Mouse (Mus musculus): ENCODE measurements around the gene Timeless. TPM values are rescaled to one million over a fixed set of nuclear protein-coding genes. Genes with fewer than 3 reads are reported as not detected.
A peak's percentile ranks its signal among the peaks of the same experiment; 100 is the strongest.
"Not testable (repeated sequence)": the region's sequence is repeated elsewhere in the genome, so short reads cannot be mapped to it uniquely, and the experiment has no call there.

Timeless gene
- polyA plus RNA-seq, 1 experiment from 2014 or later: 9.6 TPM

GRCm38 (mm10) chr10:128208326-128208725 is 23.5 kb upstream of the Timeless start:
- peaks cover 4% of the 10 kb centered on the region; the same call in 1 of the 2 replicates for H3K79me2 ChIP-seq (ENCODE audit: inconsistent target)
- no peak overlapping the region for H3K27ac ChIP-seq
- H3K4me3 ChIP-seq (ENCODE audit: inconsistent target): no peak overlapping the region
- 93% methylated on average over 8 of the region's 10 CpGs for WGBS (ENCODE audit: missing documents)
- no peaks in the 10 kb centered on the region for H3K36me3 ChIP-seq (ENCODE audit: inconsistent target)

GRCm38 (mm10) chr10:128209311-128210009 is 22.4 kb upstream of the Timeless start:
- WGBS (ENCODE audit: missing documents): 88% methylated on average over 11 of the region's 11 CpGs
- H3K79me2 ChIP-seq (ENCODE audit: inconsistent target): peaks cover 4% of the 10 kb centered on the region; the same call in 1 of the 2 replicates
- no peaks in the 10 kb centered on the region for H3K36me3 ChIP-seq (ENCODE audit: inconsistent target)
- H3K27ac ChIP-seq: no peak overlapping the region
- no peak overlapping the region for H3K4me3 ChIP-seq (ENCODE audit: inconsistent target)

- no peaks in the 10 kb centered on the region for H3K36me3 ChIP-seq (ENCODE audit: inconsistent target)
- no peak overlapping the region for H3K4me3 ChIP-seq (ENCODE audit: inconsistent target)
- H3K27ac ChIP-seq: no peak overlapping the region
- H3K79me2 ChIP-seq (ENCODE audit: inconsistent target): peaks cover 4% of the 10 kb centered on the region; the same call in 1 of the 2 replicates
- 95% methylated on average over 2 of the region's 2 CpGs for WGBS (ENCODE audit: missing documents)
Measured at GRCm38 (mm10) chr10:128210131-128210530, 21.7 kb upstream of the Timeless start.

GRCm38 (mm10) chr10:128210954-128211353 is 20.9 kb upstream of the Timeless start:
- no peaks in the 10 kb centered on the region for H3K36me3 ChIP-seq (ENCODE audit: inconsistent target)
- WGBS (ENCODE audit: missing documents): 18% methylated on average over 14 of the region's 14 CpGs
- H3K27ac ChIP-seq: peak overlapping the region; percentile 28; the same call in 1 of the 2 replicates
- peaks cover 4% of the 10 kb centered on the region; the same call in 1 of the 2 replicates for H3K79me2 ChIP-seq (ENCODE audit: inconsistent target)
- peak overlapping the region; percentile 96 for H3K4me3 ChIP-seq (ENCODE audit: inconsistent target)

GRCm38 (mm10) chr10:128211390-128212108 is 20.3 kb upstream of the Timeless start, which contains the start of gene Spryd4:
Gene Spryd4 (minus strand): TSS chr10:128211807.
- Histone ChIP-seq H3K27ac (peak within 1 kb of the TSS; percentile 28), H3K79me2 (ENCODE audit: inconsistent target) (peaks cover 4% of the 10 kb centered on the region; the same call in 1 of the 2 replicates), H3K4me3 (ENCODE audit: inconsistent target) (peak within 1 kb of the TSS; percentile 96), H3K36me3 (ENCODE audit: inconsistent target) (no peaks in the 10 kb centered on the region)
- 0% methylated on average over 30 of the region's 30 CpGs for WGBS (ENCODE audit: missing documents)

- H3K27ac ChIP-seq: no peak overlapping the region
- WGBS (ENCODE audit: missing documents): 28% methylated on average over 6 of the region's 6 CpGs
- peaks cover 4% of the 10 kb centered on the region; the same call in 1 of the 2 replicates for H3K79me2 ChIP-seq (ENCODE audit: inconsistent target)
- peak overlapping the region; percentile 96 for H3K4me3 ChIP-seq (ENCODE audit: inconsistent target)
- H3K36me3 ChIP-seq (ENCODE audit: inconsistent target): no peaks in the 10 kb centered on the region
Measured at GRCm38 (mm10) chr10:128212148-128212547, 19.7 kb upstream of the Timeless start.

GRCm38 (mm10) chr10:128212871-128213323 is 19.0 kb upstream of the Timeless start:
- H3K27ac ChIP-seq: no peak overlapping the region
- peaks cover 4% of the 10 kb centered on the region; the same call in 1 of the 2 replicates for H3K79me2 ChIP-seq (ENCODE audit: inconsistent target)
- peak overlapping the region; percentile 22 for H3K4me3 ChIP-seq (ENCODE audit: inconsistent target)
- 2% methylated on average over 18 of the region's 18 CpGs for WGBS (ENCODE audit: missing documents)
- H3K36me3 ChIP-seq (ENCODE audit: inconsistent target): no peaks in the 10 kb centered on the region

GRCm38 (mm10) chr10:128214112-128214511 is 17.8 kb upstream of the Timeless start:
- 94% methylated on average over 4 of the region's 4 CpGs for WGBS (ENCODE audit: missing documents)

GRCm38 (mm10) chr10:128214981-128215380 is 16.9 kb upstream of the Timeless start:
- Histone ChIP-seq H3K79me2 (ENCODE audit: inconsistent target) (peaks cover 4% of the 10 kb centered on the region; the same call in 1 of the 2 replicates), H3K4me3 (ENCODE audit: inconsistent target) (no peak overlapping the region), H3K36me3 (ENCODE audit: inconsistent target) (no peaks in the 10 kb centered on the region), H3K27ac (no peak overlapping the region)
- WGBS (ENCODE audit: missing documents): 43% methylated on average over 3 of the region's 5 CpGs

More at GRCm38 (mm10) chr10:128214112-128214511, 17.8 kb upstream of the Timeless start:
- H3K27ac ChIP-seq; H3K4me3 ChIP-seq (ENCODE audit: inconsistent target); H3K79me2 ChIP-seq (ENCODE audit: inconsistent target); H3K36me3 ChIP-seq (ENCODE audit: inconsistent target): not testable (repeated sequence)

GRCm38 (mm10) chr10:128218387-128219117 is 13.3 kb upstream of the Timeless start:
- H3K4me3 ChIP-seq (ENCODE audit: inconsistent target): no peak overlapping the region
- WGBS (ENCODE audit: missing documents): 94% methylated on average over 17 of the region's 18 CpGs
- H3K36me3 ChIP-seq (ENCODE audit: inconsistent target): no peaks in the 10 kb centered on the region
- H3K79me2 ChIP-seq (ENCODE audit: inconsistent target): no peaks in the 10 kb centered on the region
- H3K27ac ChIP-seq: no peak overlapping the region

GRCm38 (mm10) chr10:128221533-128222286 is 10.2 kb upstream of the Timeless start:
- Histone ChIP-seq H3K36me3 (ENCODE audit: inconsistent target) (no peaks in the 10 kb centered on the region), H3K4me3 (ENCODE audit: inconsistent target) (no peak overlapping the region), H3K79me2 (ENCODE audit: inconsistent target) (no peaks in the 10 kb centered on the region), H3K27ac (no peak overlapping the region)
- WGBS (ENCODE audit: missing documents): 78% methylated on average over 16 of the region's 16 CpGs

- no peaks in the 10 kb centered on the region for H3K36me3 ChIP-seq (ENCODE audit: inconsistent target)
- H3K4me3 ChIP-seq (ENCODE audit: inconsistent target): no peak overlapping the region
- H3K79me2 ChIP-seq (ENCODE audit: inconsistent target): no peaks in the 10 kb centered on the region
- H3K27ac ChIP-seq: no peak overlapping the region
- 88% methylated on average over 5 of the region's 5 CpGs for WGBS (ENCODE audit: missing documents)
Measured at GRCm38 (mm10) chr10:128225064-128225463, 6.8 kb upstream of the Timeless start.

- no peak within 1 kb of the TSS for H3K4me3 ChIP-seq (ENCODE audit: inconsistent target)
- no peak within 1 kb of the TSS for H3K27ac ChIP-seq
- H3K36me3 ChIP-seq (ENCODE audit: inconsistent target): no peaks in the 10 kb centered on the region
- no peaks in the 10 kb centered on the region for H3K79me2 ChIP-seq (ENCODE audit: inconsistent target)
- 80% methylated on average over 4 of the region's 4 CpGs for WGBS (ENCODE audit: missing documents)
Measured at GRCm38 (mm10) chr10:128225538-128225937, 6.3 kb upstream of the Timeless start, which contains the start of gene Mip. Gene Mip (plus strand): TSS chr10:128225838.

GRCm38 (mm10) chr10:128227592-128227991 is 4.3 kb upstream of the Timeless start:
- WGBS (ENCODE audit: missing documents): 76% methylated on average over 9 of the region's 9 CpGs
- H3K36me3 ChIP-seq (ENCODE audit: inconsistent target): no peaks in the 10 kb centered on the region
- no peak overlapping the region for H3K4me3 ChIP-seq (ENCODE audit: inconsistent target)
- no peak overlapping the region for H3K27ac ChIP-seq
- no peaks in the 10 kb centered on the region for H3K79me2 ChIP-seq (ENCODE audit: inconsistent target)

All from macrophage (primary cell).